Mouse (Mus musculus) thymus, adult 2 months (tissue): ENCODE data around the gene Rbfox2.

Experiments used
- CTCF ChIP-seq: fragments of 200-500 bp; IDR thresholded peaks from 2 replicates; pipeline ENCODE4 v1.5.1; 2012; ENCODE audit warnings: mild to moderate bottlenecking, control low read depth, low read length, moderate library complexity, borderline replicate concordance; ENCODE audit not compliant: control insufficient read depth, poor library complexity, insufficient read depth; ENCODE audit errors: extremely low read depth
- POLR2A ChIP-seq: fragments of 200-500 bp; IDR thresholded peaks from 2 replicates; pipeline ENCODE4 v1.6.1; 2012; ENCODE audit warnings: mild to moderate bottlenecking, low read length, control low read depth, moderate library complexity; ENCODE audit not compliant: control insufficient read depth, poor library complexity, insufficient read depth; ENCODE audit errors: extremely low read depth

- TF ChIP-seq POLR2A (no peak), CTCF (no peak)
Observed at GRCm38 (mm10) chr15:77117209-77117608, 189.6 kb downstream of the Rbfox2 start.
